Mouse (Mus musculus): ENCODE measurements around the gene Zfp473. TPM values are rescaled to one million over a fixed set of nuclear protein-coding genes. Genes with fewer than 3 reads are reported as not detected.

Zfp473 gene
- 0.19 TPM in 1 of 2 replicates, not detected in the other for polyA plus RNA-seq (2012; ENCODE audit: low replicate concordance)

GRCm38 (mm10) chr7:44750950-44751349 lies at the start of gene Zfp473:
Gene Zfp473, minus strand, starts transcription at chr7:44751050.

DNA sequence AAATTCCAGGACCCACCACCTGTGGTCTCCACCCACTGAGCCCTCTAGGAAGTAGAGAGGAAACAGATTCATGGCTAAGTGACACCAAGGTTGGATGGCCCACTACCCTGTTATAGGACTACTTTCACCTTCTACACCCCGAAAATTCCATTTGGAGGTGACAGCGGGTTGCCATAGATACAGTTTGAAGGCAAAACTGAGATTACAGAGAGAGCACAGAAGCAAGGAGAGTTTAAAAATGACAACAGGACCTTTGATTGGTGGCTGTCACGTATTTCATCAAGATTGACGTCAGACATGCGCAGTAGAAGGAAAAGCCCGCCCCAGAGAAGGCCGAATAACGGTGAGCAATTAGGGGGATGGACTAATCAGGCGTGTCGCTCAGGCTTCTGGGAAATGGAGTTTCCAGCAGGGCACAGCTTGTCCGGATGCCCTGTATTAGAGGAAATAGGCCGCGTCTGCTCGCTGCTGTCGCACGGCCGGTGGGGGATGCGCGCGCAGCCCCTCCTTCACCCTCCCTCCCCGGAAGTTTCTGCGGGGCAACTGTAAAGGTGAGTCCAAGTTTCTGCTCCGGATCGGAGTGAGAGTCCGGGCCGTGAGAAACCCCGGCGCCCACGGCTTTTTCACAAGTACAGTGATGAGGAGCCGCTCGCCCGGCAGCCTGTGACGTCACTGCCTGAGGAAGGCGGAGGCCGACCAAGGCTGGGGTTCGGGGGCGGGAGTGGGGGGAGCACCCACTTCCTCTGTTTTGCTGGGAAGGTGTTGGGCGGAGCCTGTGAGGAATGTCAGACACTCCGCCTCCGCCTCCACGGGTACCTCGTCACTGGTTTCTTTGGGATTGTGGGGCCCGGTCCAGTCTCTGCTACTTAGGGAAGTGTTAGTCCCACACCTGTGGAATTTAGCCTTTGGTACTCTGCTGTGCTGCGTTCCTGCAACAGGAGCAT lies 2.5 kb downstream of the Zfp473 start, which contains the start of gene Vrk3:
Gene Vrk3, plus strand, starts transcription at position 313 of the 944 bp plus-strand sequence.

GRCm38 (mm10) chr7:44708574-44708973 lies 42.3 kb downstream of the Zfp473 start, which contains the start of gene Izumo2:
Gene Izumo2, plus strand, starts transcription at chr7:44708742.

Other genes starting within 250 kb of the Zfp473 start
- gene Mybpc2, start 226.4 kb downstream of the Zfp473 start, polyA plus RNA-seq (2012; ENCODE audit: low replicate concordance): 0.79 TPM in 1 of 2 replicates, not detected in the other
- gene Spib, start 219.0 kb downstream of the Zfp473 start, polyA plus RNA-seq (2012; ENCODE audit: low replicate concordance): 161 and 223 TPM in 2 replicates
- gene Pold1, start 202.2 kb downstream of the Zfp473 start, polyA plus RNA-seq (2012; ENCODE audit: low replicate concordance): 279 and 341 TPM in 2 replicates
- gene Nr1h2, start 197.1 kb downstream of the Zfp473 start, polyA plus RNA-seq (2012; ENCODE audit: low replicate concordance): 345 and 359 TPM in 2 replicates
- 13.3 and 28.4 TPM in 2 replicates for gene Napsa, start 178.7 kb downstream of the Zfp473 start, polyA plus RNA-seq (2012; ENCODE audit: low replicate concordance)
- 3.2 and 3.3 TPM in 2 replicates for gene Kcnc3, start 160.4 kb downstream of the Zfp473 start, polyA plus RNA-seq (2012; ENCODE audit: low replicate concordance)
- 0.11 and 0.28 TPM in 2 replicates for gene Myh14, start 80.2 kb downstream of the Zfp473 start, polyA plus RNA-seq (2012; ENCODE audit: low replicate concordance)
- not detected in 2 replicates for gene Izumo2, start 42.3 kb downstream of the Zfp473 start, polyA plus RNA-seq (2012; ENCODE audit: low replicate concordance)
- 56.2 and 60.7 TPM in 2 replicates for gene Vrk3, start 2.6 kb downstream of the Zfp473 start, polyA plus RNA-seq (2012; ENCODE audit: low replicate concordance)
- gene Nup62, start 65.0 kb upstream of the Zfp473 start, polyA plus RNA-seq (2012; ENCODE audit: low replicate concordance): 34.9 and 262 TPM in 2 replicates
- 32.0 and 50.1 TPM in 2 replicates for gene Il4i1, start 65.3 kb upstream of the Zfp473 start, polyA plus RNA-seq (2012; ENCODE audit: low replicate concordance)
- gene Atf5, start 65.6 kb upstream of the Zfp473 start, polyA plus RNA-seq (2012; ENCODE audit: low replicate concordance): 316 and 493 TPM in 2 replicates
- gene Akt1s1, start 97.9 kb upstream of the Zfp473 start, polyA plus RNA-seq (2012; ENCODE audit: low replicate concordance): 700 and 1,277 TPM in 2 replicates
- gene Tbc1d17, start 98.0 kb upstream of the Zfp473 start, polyA plus RNA-seq (2012; ENCODE audit: low replicate concordance): 84.2 and 127 TPM in 2 replicates
- 44.0 and 47.7 TPM in 2 replicates for gene Pnkp, start 106.1 kb upstream of the Zfp473 start, polyA plus RNA-seq (2012; ENCODE audit: low replicate concordance)
- gene Ptov1, start 118.7 kb upstream of the Zfp473 start, polyA plus RNA-seq (2012; ENCODE audit: low replicate concordance): 43.6 and 56.8 TPM in 2 replicates
- gene Med25, start 141.7 kb upstream of the Zfp473 start, polyA plus RNA-seq (2012; ENCODE audit: low replicate concordance): 556 and 706 TPM in 2 replicates
- gene Fuz, start 145.0 kb upstream of the Zfp473 start, polyA plus RNA-seq (2012; ENCODE audit: low replicate concordance): 65.8 and 103 TPM in 2 replicates
- gene Ap2a1, start 178.4 kb upstream of the Zfp473 start, polyA plus RNA-seq (2012; ENCODE audit: low replicate concordance): 202 and 215 TPM in 2 replicates
- 0.42 TPM in 1 of 2 replicates, not detected in the other for gene Tsks, start 192.2 kb upstream of the Zfp473 start, polyA plus RNA-seq (2012; ENCODE audit: low replicate concordance)
- gene Cpt1c, start 223.8 kb upstream of the Zfp473 start, polyA plus RNA-seq (2012; ENCODE audit: low replicate concordance): 12.5 and 13.7 TPM in 2 replicates
- 27.7 and 67.9 TPM in 2 replicates for gene Prmt1, start 235.5 kb upstream of the Zfp473 start, polyA plus RNA-seq (2012; ENCODE audit: low replicate concordance)
- 87.3 and 130 TPM in 2 replicates for gene Irf3, start 246.6 kb upstream of the Zfp473 start, polyA plus RNA-seq (2012; ENCODE audit: low replicate concordance)
- gene Bcl2l12, start 247.7 kb upstream of the Zfp473 start, polyA plus RNA-seq (2012; ENCODE audit: low replicate concordance): 87.8 and 102 TPM in 2 replicates

Measured in leukemia stem cell, adult 10-12 weeks (primary cell).